Mouse (Mus musculus) embryo, embryonic 11.5 days (tissue): Measurements from ENCODE around the gene Foxo6.

Source experiments
- DNase-seq: peaks from one replicate; pipeline ENCODE4 v3.0.0-alpha.2; 2012; ENCODE audit warnings: low read depth, low spot score

The Foxo6 gene

DNA sequence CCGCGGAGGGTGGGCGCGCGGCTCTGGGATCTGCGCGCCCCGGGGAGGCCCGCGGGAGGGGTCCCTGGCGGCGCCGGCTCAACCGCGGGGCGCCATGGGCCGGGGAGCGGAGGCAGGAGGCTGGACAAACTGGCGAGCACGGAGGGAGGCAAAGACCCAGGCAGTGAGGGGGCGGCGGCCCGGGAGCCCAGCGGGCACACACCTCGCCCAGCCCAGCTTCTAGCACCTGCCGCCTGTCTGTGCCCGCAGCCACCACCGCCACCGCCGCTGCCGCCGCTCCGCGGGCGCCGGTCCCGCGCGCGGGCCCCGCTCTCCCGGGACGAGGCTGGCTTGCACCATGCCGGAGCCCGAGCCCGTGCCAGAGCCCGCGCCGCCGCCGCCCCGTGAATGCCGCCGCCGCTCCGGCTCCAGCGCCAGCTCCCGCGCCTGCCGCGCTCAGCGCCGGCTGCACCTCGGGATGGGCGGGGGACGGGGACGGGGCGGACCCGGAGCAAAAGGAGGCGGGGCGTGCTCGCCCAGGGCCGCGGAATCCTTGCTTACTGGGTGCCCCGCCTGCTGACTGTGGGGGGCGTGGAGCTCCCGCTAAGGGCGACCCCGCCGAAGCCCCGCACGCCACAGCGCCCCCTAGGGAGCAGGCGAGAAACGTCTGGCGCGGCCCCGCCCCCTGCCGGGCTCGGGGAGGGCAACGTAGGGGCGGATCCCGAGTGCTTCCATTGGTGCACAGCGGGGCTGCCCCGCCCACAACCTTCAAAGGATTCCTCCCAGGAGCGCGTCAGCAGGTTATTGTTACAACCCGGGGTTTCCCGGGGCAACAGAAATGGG is at the start of gene Foxo6:
Gene Foxo6, minus strand, starts transcription at position 60 of the 822 bp plus-strand sequence.
- peak; percentile 91 for DNase-seq

DNA sequence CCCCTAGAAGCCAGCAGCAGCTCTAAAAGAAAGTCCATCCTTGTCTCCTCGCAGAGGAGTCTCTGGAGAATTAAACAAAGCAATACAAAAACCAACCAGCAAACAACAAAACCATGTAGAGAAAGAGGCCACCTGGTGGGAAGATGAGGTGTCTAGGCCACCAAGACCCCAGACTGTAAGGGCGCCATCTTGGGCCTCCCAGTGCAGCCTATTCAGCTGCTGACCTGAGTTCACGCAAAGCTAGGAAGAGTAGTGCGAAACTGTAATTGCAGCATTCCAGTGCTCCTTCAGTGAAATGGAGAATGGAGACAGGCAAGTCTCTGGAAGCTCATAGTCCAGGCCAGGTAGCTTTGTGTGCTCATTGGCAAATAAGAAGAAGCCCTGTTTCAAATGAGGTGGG is 47.2 kb upstream of the Foxo6 start:
- DNase-seq, result no peak

DNA sequence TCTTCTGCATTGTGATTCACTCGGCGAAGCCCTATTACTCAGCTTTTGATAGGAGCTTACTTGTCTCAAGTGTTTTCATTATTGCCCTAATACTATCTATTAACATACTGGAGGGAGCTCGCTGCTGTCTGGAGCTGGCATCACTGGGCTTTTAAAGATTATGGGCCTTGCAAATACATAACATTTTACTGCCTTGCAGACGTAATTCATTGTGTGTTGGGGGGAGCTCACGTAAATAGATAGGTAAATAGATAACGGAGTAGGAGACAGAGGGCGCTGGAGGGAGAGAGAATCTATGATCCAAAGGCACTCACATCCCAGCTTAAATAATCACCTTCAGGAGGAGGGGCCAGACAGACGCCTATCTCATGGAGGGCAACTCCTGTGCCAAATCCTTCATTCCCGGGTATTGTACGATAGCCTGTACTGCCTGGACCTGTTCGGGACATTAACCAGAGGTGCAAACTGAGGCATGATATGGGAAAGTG is 45.8 kb upstream of the Foxo6 start:
- DNase-seq, result no peak

DNA sequence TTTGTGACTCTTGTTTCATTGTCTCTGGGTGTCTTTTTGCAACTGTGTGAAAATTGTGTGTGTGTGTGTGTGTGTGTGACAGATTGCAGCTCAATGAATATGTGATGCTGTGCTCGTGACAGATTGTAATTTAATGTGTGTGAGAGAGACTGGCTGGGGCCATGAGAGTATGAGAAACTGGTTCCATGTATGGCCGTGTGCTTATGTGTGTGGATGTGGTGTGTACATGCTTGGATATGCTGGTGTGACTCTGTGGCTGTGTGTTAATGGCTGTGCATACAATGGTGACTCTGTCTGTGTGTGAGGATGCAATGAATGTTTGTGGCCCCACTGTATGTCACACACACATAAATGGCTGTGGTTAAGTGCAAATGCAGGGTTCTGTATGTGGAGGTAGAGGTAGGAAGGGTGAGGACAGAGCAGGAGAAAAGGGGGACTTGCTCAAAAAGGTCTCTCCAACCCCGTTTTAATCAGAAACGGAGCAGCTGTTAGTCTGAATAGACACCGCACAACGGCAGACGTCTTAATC is 45.3 kb upstream of the Foxo6 start:
- no peak for DNase-seq

DNA sequence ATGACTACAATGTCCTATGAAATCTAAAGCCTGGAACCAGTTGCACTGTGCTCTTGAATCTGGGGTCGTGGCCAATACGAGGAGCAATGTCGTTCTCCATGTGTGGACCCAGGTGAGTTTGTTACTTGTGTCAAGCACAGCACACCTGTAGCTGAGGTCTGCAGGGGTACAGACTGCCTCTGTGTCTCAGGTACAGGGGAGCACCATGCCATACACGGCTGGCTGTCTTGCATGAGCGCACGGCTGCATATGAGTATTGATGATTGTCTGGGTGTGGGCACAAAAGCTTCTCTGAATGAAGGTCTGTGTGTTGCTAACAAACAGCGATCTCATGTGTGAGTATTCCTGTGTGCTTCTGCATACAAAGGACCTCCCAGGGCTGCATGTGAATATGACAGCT is 44.8 kb upstream of the Foxo6 start:
- DNase-seq, result no peak

DNA sequence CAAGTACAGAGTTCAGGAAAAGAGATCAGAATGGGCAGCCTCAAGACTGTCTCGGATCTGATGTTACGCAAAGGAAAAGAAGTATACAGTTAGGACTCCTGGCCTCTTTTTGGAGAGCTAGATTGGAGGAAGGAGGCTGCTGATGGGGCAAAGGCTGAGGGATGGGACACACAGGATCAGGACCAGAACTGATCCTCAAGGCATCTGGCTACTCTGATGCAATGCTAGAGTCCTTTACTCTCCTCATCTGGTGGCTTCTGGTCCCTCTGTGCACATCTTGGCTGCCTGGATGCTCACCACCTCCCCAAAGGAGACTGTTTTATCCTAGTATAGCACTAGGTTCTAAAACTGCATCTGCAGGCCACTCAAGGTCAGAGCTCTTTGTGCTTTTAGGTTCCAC is 44.4 kb upstream of the Foxo6 start:
- no peak for DNase-seq

DNA sequence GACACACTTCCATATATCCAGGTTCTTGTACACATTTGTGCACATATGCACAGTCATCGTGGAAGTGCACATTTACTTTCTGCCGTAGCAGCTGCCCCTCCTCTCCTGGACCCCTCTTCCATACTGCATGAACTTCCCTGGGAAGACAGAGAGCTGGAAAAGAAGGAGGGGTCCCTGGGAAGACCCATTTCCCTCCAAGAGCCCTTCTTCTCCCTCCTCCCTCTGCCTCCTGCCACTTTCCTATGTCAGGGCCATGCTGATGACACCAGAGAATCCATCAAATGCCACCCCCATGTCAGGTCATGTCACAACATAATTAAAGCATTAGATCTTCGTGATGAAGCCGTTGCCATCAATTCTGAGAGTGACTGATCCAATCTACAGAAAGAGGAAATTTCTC is 38.6 kb upstream of the Foxo6 start:
- DNase-seq, result no peak

DNA sequence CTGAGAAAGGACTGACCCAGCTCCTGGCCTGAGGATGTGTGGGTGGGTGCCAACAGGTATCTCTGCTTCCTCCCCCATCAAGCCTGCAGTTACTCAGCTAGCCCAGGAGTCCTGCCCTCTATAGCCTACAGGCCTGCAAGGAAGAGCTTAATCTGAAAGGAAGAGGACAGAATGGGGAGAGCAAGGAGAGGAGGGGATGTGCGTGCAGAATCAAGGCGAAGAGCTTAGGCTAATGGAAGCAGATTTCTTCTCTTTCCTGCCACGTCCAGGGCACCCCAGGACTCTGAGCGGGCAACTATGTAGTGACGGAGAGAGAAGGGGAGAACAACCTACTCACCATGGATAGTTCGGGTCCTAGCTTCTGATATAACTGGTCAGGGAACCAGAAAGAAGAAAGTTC is 37.9 kb upstream of the Foxo6 start:
- no peak for DNase-seq

DNA sequence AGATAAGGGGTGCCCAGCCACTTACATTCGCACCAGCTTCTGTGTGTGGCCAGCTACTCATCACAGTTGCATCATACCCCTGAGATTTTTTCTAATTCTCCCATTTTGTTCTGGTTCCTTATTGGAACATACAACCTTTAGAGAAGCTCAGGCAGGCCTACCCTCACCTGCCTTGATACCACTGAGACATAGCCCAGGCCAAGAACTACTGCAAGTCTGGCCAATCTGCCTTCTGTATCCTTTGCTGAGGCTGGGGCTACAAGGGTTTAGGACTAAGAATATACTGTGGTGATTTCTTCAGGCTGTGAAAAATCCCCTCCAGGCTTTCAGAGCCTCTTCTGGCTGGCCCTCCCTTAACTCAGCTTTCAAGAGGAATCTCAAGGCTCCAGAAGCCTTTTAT is 36.7 kb upstream of the Foxo6 start:
- no peak for DNase-seq

DNA sequence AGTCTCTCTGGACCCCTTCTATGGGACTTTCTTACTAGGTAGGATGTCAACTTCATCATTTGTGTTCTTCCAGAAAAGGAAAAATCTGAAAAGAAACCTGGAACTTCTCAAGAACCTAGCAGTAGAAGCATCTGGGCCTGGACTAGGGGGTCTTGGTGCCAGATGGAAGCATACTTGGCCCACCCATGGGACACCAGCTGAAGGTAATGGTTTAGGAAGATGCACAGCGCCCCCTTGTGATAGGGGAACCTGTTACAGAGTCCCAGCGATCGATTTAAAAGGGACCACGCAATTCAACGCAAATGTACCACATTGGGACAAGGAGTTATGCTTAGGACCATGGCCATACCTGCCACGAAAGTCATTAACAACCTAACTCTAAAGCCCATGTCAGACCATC is 36.0 kb upstream of the Foxo6 start:
- no peak for DNase-seq

DNA sequence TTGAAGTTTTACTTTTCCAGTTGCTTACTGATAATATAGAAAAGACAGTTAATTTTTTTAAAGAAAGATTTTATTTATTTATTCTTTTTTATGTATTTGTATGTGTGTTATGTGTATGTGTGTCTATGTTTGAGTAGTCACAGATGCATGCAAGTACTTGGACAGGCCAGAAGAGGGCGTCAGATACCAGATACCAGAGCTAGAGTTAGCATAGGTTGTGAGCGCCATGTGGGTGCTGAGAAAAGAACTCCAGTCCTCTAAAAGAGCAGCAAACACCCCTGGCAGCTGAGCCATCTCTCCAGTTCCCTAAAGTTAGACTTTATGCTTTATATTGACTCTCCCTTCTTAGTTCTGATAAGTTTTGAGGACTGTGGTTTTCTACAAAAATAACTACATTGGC is 30.4 kb upstream of the Foxo6 start:
- DNase-seq, result no peak

DNA sequence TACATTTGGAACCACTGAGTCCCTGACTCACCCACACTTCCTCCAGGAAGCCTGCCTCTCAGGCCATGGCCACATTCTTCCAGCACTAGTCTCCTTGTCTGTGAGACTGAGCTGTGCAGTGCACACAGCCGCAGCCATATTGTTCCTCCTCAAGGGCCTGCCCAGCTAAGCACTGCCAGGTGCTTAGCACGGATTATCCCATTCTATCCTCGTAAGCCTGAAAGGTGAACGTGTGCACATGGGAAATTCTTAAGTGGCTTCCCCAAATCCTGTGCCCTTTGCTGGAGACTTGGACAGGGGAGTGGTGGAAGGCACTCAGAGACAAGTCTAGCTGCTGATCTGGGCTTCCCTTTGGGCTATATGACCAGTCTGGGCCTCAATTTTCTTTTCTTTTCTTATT is 29.6 kb upstream of the Foxo6 start:
- DNase-seq, result no peak

DNA sequence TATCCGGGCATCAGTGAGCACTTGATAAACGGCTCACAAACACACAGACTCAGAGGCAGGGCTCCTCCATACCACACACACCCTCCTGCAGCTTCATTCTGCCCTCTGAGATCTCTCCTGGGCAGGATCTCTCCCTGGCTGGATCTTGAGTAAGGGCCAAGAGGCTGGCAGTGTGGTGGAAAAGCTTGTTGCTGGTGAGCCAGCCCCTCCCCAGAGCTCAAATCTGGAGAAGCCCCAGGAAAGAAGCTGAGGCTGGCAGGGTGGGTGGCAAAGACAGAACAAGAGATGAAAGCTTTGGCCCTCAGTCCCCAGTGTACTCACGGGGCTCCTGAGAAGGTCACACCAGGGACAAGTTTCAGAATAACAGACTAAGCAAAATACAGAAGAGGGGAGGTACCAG is 27.4 kb upstream of the Foxo6 start:
- DNase-seq, result no peak

DNA sequence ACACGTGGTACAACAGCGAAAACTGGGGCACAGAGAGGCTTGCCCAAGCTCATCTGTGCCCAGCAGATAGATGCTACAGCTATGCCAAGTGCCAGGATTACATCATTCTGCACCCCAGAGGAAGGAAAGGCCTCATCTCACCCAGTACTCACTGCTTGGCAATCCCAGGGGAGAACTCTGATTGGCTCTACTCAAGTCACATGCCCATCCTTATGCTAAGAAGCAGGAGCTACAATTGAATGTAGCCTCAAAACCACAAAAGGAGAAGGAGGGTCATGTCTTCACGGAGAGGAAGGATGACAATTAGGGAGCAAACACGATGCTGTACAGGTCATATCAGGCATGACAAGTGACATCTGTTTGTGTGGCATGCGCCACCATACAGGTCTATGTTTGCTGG is 26.2 kb upstream of the Foxo6 start:
- no peak for DNase-seq

DNA sequence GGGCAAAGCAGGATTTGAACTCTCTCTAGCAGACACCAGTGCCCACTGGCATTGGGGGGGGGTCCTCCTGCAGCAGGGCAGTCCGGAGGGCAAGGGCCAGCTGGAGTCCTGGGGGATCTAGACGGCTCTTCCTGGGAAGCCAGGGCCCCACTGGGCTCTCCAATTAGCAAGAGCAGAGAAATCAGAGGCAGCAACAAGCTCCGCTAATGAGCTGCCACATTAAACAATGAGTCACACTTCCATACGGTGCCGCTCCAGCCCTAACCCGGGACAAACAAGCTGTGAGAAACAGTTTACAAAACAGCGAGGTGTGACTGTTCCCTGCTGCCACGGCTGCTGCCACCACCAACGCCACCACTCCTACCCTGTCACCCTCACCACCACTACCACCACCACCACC is 17.4 kb upstream of the Foxo6 start:
- no peak for DNase-seq

DNA sequence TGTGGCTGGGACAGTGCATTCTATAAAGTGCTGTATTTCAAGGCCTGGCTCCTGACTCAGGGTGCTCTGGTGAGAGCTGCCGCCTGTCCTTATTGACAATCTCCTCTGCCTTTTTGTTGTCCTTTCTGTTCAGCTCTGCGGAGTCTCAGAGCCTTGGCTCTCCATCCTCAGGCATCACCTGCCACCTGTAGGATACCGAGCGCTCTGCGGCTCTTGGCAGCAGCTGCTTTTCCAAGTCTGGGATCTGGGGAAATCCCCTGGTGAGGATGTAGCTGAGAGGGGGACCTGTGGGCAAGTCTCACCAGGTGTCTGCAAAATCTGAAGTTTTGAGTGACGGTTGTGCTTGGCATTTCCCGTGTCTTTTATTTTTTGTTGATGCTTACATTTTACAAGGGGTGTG is 12.1 kb upstream of the Foxo6 start:
- DNase-seq, result no peak

DNA sequence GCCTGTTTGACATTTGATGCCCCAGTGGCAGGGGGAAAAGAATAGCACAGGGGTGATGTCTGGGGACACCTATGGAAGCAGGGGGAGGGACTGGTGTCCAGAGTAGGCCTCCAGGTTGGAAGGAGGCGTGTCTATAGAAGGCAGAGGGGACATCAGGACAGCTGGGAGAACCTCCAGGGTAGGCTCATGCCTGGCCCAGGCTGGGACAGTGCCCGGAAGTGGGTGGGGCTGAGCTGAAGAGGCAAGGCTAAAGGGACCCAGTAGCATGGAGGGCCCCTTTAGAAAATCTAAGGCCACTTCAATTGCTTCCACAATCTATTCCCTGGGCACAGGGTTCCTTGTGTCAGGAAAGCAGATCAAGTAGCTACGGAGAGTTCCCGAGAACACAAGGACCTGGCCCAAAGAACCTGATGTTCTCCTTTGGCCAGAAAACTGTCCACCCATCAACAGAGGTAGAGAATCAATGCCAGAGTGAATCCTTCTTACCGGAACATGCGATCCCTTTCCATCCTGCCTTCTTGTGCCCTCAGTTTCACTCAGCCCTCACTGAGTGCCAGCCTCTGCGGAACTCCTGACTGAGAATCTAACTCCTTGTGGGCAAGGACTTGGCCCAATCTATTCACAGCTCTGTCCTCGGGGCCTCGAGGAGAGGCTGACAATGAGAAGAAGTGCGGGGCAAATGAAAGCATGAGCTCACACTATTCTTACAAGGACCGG is 4.1 kb upstream of the Foxo6 start:
- no peak for DNase-seq

DNA sequence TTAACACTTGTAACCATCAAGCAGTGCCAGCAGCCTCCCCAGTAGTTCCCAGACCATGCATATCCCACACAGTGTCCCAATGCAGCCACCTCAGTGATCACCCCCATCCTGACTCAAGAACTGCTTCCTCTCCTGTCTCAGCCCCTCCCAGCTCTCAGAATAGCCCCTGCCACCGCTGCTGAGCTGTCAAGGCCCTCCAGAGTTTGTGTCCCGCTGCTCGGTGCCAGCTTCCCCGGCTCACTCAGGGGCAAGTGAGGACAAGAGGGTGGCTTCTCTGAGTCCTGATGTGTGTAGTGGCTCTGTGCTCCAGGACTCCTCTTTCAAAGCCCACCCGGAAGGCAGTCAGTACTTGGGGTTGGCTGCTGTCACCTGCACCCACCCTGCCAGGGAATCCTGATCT is 3.3 kb upstream of the Foxo6 start:
- DNase-seq, result no peak

DNA sequence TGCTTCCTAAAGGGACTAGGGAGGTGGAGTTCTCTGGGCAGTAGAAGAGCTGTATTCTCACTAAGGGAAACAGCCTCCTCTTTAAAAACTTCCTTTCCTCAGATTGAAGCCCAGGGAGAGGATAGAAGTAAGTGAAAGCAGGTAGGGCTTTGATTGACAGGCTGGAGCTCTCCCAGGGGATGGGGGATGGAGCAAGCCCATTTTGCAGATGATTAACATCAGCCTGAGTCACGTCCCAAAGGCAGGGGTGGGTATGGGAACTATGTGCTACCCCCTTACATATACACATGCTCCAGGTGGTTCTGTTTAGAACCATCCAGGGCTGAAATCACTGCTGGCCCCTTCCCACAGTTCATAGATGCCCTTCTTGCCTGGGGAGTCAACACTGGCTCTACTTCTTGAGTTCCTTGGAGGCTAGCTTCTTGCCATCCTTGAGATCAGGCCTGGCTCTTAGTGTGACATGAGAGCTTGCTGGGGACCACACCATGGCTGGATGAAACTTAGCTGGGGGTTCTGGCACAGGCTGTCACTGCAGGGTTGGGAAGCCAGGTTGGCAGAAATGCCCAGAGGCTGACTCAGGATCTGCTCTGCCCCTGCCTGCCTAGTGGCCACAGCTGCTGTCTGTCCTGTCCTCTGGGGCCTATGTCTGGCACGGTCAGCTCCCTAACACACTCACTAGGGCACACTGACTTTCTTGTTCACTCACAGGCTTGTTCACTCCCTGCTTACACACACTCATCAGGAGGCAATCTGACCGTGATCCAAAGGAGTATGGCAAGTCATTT is 2.2 kb upstream of the Foxo6 start:
- DNase-seq, result no peak

DNA sequence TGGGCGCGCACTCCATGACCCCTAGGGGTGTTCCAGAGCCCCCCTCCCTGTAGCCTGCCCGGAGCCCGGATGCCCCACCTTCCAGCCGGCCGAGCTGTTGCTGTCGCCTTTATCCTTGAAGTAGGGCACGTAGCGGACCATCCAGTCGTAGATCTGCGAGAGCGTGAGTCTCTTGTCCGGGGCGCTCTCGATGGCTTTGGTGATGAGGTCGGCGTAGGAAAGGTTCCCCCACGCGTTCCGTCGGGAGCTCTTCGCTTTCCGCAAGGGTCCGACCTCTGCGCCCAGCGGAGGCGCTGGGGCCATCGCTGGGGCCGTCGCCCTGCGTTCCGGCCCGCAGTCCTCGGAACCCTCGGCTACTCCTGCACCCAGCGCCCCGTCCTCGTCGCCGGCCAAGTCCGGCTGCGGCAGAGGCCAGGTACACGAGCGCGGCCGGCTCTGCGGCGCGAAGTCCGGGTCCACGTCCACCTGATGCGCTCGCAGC is 348 bp downstream of the Foxo6 start:
- no peak for DNase-seq

DNA sequence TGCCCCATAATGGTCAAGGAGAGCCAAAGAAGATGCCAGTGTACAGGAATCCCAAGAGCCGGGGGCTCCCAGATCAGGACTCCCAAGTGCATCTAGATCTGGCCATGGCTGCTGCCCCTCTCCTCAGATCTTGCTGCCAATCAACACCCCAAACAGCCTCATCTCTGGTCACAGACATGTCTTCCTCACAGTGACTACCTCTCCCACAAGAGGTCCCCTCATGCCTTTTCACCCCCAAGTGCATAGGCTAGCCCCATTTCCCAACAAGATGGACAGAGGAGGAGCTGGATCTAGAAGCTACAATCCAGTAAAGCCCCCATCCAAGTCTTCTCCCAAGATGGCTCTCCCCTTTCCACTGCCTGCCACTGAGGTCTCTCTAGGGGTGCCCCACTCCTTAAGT is 1.4 kb downstream of the Foxo6 start:
- DNase-seq, result no peak

DNA sequence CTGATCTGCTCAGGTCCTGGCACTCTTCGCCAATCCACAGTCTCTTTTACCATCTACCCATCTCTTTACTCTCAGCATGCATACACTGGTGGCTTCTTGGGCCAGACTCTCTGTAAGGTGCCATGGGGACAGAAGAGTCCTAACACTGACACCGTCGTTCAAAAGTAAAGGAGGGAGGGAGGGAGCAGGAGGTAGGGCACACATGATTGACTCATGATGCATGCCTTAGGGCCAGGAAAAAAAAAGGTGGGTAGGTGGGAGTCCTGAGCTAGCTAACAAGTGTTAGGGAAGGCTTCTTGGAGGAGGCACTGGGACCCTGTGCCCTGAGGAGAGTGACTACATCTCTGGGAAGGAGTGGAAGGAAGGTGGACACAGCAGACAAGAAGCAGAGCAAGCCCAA is 1.9 kb downstream of the Foxo6 start:
- DNase-seq, result no peak
